Mouse (Mus musculus) frontal cortex, postnatal 14 days (tissue): Measurements from ENCODE around the gene Dydc1.

ENCODE experiments used
- DNase-seq, 2 experiments: peaks; one replicate each; pipeline ENCODE4 v3.0.0; 2022; ENCODE audit warnings: low spot score in 2 of 2

The Dydc1 gene

DNA sequence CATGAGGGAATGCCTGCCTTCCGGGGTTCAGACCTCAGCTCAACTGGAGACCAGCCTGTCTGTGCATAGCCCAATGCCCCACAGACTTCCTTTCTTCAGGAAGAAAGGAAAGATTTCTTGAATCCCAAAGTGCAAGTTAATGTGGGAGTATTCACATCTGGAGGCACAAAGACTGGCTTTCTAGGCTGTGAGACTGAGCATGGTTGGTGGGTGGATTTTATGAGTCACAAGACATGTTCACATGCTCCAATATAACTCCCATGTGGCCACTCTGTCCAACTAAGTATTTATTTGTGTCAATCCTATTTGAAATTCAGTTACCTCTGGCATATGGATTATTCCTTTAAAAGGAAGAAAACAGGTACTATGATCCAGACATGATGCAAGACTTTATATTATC, 26.0 kb downstream of the Dydc1 start:
- no peak for DNase-seq

DNA sequence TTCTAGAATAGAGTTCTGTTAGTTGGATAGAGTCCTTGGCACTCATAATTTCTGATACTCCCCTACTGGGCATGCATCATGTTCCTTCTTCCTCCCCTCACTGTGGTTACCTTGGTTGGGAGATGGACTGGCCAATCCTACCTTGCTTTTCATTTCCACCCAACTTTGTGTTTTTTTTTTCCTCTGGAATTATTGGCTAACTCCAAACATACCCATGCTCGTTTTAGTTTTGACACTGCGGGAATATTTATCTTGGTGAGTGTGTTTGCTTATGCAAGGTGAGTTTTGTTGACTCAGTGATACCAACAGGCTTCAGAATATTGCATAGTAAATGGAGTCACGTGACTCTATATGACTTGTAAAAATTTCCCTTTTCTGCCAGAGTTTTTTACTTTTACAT, 28.0 kb downstream of the Dydc1 start:
- DNase-seq = no peak

DNA sequence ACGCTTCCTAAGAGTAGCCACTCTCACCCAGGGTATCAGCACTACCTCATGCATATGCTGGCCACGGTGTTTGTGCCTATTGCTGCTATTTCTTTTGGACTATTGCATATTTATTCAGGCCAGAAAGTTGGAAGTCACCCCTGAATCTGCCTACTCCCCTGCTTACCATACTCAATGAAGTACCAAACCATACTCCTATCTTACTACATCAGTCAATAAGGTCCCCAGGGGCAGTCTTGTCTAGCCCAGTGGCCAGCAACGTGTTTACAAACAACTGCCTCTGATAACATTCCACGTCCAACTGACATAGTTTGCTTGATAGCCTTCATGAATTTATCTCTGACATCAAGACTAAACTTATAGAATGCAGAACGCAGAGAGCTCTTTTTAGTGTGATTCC, 28.5 kb downstream of the Dydc1 start:
- DNase-seq = no peak

DNA sequence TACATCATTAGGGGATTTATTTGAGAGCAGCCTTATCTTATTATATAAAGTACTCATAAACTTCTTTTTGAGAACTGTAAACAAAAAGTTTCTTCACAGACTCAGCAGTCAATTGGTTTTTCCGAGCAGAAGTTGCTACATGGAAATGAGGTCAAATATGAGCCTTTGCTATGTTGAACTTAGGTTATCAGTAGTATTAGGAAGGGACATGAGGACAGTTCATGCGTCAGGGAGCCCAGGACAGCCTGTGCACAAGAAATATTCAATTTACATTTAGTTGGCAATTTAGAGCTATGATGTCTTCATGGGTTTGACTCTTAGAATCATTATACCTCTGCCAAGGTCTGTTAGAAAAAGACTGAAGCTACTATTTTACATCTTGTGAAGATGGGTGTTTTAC, 29.6 kb downstream of the Dydc1 start:
- DNase-seq = no peak

DNA sequence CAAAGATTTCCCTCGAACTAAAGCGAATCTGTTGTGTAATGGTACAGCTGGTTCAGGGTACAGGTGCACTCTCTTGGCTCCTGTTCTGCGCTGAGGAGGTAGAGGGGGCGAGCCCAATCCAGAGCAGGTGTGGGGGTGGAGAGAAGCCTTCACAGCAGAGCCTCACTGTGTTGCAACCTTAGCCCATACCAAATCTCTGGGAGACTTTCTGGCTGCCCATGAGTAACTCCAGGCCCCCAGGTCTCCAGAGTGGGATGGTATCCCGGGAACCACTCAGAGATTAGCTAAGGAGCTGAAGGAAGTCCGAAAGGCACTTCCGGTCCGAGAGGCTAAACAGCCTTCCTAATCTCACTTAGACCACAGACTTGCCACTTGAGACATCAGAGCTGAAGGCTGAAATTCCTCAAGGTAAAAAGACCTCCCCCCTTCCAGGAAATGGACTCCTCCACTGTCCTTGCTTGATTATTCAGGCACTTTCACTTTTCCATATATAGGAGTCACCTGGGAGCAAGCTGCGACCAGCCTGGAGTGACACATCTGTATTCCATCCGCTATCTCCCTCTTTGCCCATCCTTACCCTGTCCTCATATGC, 32.2 kb downstream of the Dydc1 start, which contains the start of gene Mat1a:
Gene Mat1a, plus strand, starts transcription at position 183 of the 592 bp plus-strand sequence.
- DNase-seq = no peak

DNA sequence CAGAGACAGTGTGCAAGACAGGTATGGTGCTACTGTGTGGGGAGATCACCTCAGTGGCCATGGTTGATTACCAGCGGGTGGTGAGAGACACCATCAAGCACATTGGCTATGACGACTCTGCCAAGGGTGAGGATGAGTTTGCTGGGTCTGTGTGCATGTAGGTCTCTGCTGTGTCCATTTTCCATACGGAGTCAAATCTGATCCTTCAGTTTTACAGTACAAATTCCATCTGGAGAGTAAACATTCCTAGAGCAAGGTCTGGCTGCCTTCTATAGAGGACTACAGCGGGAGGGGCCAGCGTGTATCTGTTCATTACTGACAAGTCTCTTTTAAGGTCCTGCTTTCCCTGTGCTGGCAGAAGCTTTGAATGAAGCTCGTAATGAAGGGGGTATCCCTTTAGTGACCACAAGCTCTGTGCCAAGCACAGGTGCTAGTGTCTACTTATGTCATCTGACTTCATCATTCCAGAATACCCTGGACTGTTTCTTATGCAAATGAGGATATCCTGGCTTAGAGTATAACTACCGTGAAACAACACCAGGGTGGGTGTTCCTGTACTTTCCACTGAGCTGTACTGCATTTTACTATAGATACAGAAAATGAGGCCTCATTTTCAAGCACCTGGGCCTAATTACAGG, 38.4 kb downstream of the Dydc1 start:
- DNase-seq = no peak

DNA sequence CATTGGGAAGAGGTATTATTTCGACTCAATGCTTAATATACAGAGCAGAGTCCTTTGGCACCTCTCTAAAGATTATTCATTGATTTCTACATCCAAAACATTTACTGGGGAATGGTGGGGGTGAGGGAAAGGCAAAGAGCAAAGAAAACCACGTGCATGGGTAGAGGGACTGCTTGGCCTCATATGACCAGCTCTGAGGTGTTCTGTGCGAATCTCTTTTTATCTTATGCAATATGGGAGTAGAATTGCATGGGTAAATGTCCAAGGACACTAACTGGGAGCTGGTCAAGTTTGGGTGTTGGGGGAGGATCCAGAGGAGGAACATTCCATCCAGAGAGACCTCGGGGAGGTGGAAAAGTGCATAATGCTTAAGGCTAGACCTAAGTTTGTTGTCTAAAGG, 40.2 kb downstream of the Dydc1 start:
- no peak for DNase-seq

DNA sequence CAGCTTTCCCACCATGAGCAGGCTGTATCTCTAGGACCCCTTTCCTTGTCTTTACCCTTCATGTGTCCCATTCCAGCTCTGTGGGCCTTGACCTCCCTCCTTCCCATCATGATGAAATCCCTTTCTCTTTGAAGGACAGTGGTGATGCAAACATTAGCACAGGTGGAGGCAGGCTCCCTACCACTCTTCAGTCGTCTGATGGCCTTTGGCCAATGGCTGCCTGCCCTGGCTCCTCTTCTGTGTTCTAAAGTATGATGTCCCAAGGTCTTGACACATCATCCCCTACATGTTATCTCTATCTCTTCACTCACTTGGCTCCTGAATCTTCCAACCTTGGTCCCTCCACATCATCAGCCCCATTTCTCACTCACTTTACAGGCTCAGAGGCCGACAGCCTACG, 43.6 kb downstream of the Dydc1 start:
- no peak for DNase-seq

DNA sequence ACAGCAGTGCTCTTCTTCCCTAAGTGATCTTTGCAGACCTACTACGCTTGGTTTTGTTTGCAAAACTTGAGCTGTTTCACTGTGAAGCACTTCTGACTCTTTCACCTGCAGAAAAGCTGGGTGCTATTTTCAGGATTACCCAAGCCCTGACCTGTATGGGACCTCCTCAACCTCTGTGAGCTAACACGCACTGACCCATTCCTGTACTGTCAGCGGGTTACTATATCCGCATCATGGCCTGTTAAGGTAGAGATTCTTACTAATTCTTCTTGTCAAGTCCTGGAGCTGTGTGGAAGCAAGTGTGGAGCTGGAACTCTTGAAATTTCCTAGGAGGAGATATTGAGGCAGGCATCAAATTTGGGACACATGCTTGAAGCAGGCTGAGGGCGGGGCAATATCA, 52.0 kb downstream of the Dydc1 start:
- no peak for DNase-seq

DNA sequence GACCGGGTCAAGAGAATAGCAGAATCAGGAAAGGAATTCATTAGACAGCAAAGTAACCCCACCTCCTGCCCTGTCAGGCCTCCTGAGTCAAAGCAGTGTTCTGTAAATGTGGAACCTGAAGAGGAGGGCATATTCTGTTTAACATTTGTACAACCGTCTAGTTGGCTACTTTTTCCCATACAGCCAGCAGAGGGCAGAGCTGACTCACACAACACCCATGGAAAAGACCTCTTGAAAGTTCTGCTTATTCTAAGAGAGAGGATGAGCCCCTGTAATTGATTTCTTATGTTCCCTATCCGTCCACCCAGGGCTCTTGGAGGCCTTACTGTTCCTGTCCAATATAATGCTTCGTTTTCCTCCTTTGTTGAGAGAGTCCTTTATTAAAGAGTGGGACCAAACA, 55.3 kb downstream of the Dydc1 start:
- DNase-seq = peak in 1 of 2 experiments; percentile 37

DNA sequence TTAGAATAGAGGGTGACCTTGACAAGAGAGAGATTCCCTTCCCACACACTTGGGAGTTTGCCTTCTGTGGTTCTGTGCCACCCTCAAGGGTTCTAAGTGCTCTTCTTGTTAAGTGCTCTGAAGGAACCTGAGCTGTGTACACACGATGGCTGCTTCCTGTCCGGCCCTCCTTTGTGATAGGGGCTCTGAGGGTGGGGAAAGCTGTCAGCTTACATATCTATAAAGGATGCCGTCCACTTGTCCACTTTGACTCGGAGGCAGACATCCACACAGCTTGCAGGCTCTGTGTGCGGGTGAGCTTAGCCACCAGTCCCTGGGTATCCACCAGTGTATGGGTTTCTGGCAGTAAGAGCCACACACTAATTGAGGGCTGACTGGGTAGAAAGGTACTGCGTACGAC, 58.8 kb downstream of the Dydc1 start, which contains the start of gene Sftpa1:
Gene Sftpa1, plus strand, starts transcription at position 243 of the 400 bp plus-strand sequence.
- no peak for DNase-seq

DNA sequence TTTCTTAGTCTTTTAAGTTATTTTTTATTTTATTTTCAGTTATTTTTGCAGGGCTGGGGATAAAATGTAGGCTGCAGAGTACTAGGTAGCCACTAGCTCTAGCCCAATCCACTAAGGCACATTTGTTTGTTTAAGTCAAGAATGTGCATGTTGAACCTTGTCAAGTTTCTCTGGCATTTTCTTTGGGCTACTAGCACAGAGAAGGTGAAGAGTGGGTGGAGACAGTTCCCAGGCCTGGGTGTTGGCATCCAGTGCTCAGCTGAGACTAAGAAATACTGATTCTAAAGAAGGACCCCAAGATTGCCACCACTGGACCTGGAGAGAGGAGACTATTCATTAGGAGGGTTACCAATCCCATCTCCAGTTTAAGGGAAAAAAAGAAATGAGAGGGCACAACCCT, 64.3 kb downstream of the Dydc1 start:
- DNase-seq = no peak

DNA sequence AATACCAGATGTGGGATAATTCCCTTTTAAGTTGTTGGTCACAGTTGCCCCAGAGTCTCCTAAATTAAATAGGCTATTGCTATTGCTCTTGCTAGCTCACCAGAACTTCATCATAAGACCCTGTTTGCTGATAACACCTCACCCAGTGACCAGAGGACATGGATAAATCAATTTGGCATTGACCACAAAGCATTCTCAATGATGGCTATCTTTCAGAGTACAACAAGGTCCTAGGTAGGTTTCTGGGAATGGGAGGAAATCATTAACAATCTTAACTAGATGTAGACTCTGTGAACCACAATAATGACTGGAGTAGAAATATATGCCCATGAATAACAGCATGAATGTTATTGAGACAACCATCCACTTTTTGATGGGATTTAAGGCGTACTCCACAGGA, 68.0 kb downstream of the Dydc1 start:
- DNase-seq = no peak
